Mouse (Mus musculus) liver, postnatal 0 days (tissue): ENCODE measurements around the gene 1190005I06Rik. TPM values are rescaled to one million over a fixed set of nuclear protein-coding genes. Genes with fewer than 3 reads are reported as not detected.

Experiments
- ATAC-seq: fragments of 200-750 bp; cut with Nextera tagmentation; 2 replicates; pipeline ENCODE4 v1.8.0; 2017; ENCODE audit warnings: mild to moderate bottlenecking, moderate library complexity
- DNase-seq: peaks from one replicate; pipeline ENCODE4 v3.0.0-alpha.2; 2016
- H3K27ac ChIP-seq: fragments of 300-500 bp; sonication (generic); 2 replicates; pipeline ENCODE4 v1.5.1; 2014; ENCODE audit warnings: antibody characterized with exemption, moderate library complexity, mild to moderate bottlenecking, low read depth
- H3K27me3 ChIP-seq: fragments of 300-500 bp; sonication (generic); 2 replicates; pipeline ENCODE4 v1.6.1; 2014; ENCODE audit warnings: low read length, control low read depth, mixed read lengths; ENCODE audit not compliant: insufficient read depth
- H3K36me3 ChIP-seq: fragments of 300-500 bp; sonication (generic); replicated peaks from 2 replicates; pipeline ENCODE4 v1.6.1; 2014; ENCODE audit warnings: mild to moderate bottlenecking, control low read depth, low read length, moderate library complexity, mixed read lengths; ENCODE audit not compliant: insufficient read depth
- H3K4me1 ChIP-seq: fragments of 300-500 bp; sonication (generic); 2 replicates; pipeline ENCODE4 v1.6.1; 2014; ENCODE audit warnings: antibody characterized with exemption, mild to moderate bottlenecking, control low read depth; ENCODE audit not compliant: insufficient read depth
- H3K4me2 ChIP-seq: fragments of 300-500 bp; sonication (generic); 2 replicates; pipeline ENCODE4 v1.6.1; 2014; ENCODE audit warnings: low read depth, mild to moderate bottlenecking, low read length, moderate library complexity, mixed read lengths
- H3K4me3 ChIP-seq: fragments of 300-500 bp; sonication (generic); 2 replicates; pipeline ENCODE4 v1.5.1; 2014; ENCODE audit warnings: low read depth, low read length
- H3K9ac ChIP-seq: fragments of 300-500 bp; sonication (generic); replicated peaks from 2 replicates; pipeline ENCODE4 v1.6.1; 2014; ENCODE audit warnings: mild to moderate bottlenecking, moderate library complexity
- H3K9me3 ChIP-seq: fragments of 300-500 bp; sonication (generic); 2 replicates; pipeline ENCODE4 v1.6.1; 2016; ENCODE audit warnings: mild to moderate bottlenecking, control low read depth, low read length, mixed read lengths
- CTCF ChIP-seq: sonication (generic); IDR thresholded peaks from 2 replicates; pipeline ENCODE4 v1.5.1; 2016; ENCODE audit warnings: antibody characterized with exemption, low read depth
- EP300 ChIP-seq: IDR thresholded peaks from 2 replicates; pipeline ENCODE4 v1.6.1; 2016; ENCODE audit warnings: antibody characterized with exemption, low read depth, mild to moderate bottlenecking
- WGBS: fragments of 180-500 bp; shearing (Covaris S2); extraction: QIAGEN DNeasy Blood & Tissue Kit; methylation state at CpG from one replicate; pipeline ENCODE4 v1.1.7; 2014; ENCODE audit not compliant: insufficient replicate concordance; 5-methylcytosine and 5-hydroxymethylcytosine counted together
- polyA plus RNA-seq: library from polyadenylated mRNA; unstranded; fragments of >200 nt; fragmentation: Nextera tagmentation; extraction: Ambion mirVana; gene quantifications from 2 replicates; pipeline ENCODE4 v1.2.1, GENCODE M21; 2015

The 1190005I06Rik gene
- polyA plus RNA-seq, 1 experiment from 2014 or later = 4.8 TPM

DNA sequence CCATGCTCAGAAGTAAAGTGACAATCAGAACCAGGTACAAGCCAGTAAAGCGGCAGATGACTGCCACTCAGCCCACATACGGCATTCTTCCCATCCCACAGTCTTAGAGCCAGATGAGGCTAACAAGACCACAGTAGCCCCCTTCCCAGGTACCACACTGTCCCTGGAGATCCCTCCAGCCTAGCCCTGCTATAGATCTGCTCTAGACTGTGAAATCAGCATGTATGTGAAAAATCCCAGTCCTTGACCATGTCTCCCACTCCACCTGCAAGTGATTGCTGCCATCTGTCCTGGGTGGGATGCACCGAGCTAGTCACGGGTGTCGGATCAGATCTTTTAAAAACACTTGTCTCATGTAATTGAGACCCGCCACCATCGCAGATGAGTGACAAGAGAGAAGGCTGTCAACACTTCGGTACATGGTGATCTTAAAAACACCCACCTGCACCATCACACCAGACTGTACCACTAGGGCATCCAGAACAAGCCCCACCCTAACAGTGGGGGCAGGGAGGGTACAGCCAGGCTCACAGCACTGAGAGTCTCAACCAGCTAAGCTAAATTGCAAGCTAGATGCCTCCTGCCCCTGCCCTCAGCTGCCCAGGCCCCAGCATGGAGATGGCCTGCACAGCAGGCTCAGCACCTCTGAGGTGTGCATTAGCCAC lies 67.0 kb downstream of the 1190005I06Rik start:
- no peak overlapping the region for H3K4me2 ChIP-seq
- ATAC-seq = no peak
- no peak overlapping the region for H3K9ac ChIP-seq
- peaks cover 68% of the 10 kb centered on the region for H3K36me3 ChIP-seq
- 93% methylated on average over 8 of the region's 8 CpGs for WGBS
- no peak overlapping the region for H3K27ac ChIP-seq
- no peak for DNase-seq
- TF ChIP-seq EP300 (no peak), CTCF (no peak)
- H3K4me3 ChIP-seq = no peak overlapping the region
- H3K27me3 ChIP-seq = no peaks in the 10 kb centered on the region
- no peaks in the 10 kb centered on the region for H3K9me3 ChIP-seq
- H3K4me1 ChIP-seq = peaks cover 5% of the 10 kb centered on the region; the same call in 1 of the 2 replicates

DNA sequence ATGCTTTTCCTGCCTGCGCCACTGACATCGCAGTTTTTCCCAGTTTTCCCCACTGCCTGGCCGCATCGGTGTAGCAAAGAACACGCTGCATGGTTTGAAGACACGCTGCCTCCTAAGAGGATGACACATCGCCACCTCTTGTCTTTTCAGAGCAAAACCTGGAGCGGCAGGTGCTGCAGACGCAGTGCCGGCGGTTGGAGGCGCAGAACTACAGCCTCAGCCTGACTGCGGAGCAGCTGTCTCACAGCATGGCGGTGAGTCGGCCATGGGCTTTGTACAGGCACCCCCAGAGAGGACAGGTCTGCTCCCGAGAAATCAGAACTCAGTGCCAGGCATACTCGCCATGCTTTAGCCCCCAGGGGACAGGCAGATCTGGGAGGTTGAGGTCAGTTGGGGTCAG lies 69.6 kb downstream of the 1190005I06Rik start:
- Histone ChIP-seq H3K4me1 (peaks cover 11% of the 10 kb centered on the region; the same call in 1 of the 2 replicates), H3K27me3 (no peaks in the 10 kb centered on the region), H3K4me3 (no peak overlapping the region), H3K9me3 (no peaks in the 10 kb centered on the region), H3K36me3 (peaks cover 89% of the 10 kb centered on the region), H3K9ac (no peak overlapping the region), H3K27ac (no peak overlapping the region), H3K4me2 (no peak overlapping the region)
- DNase-seq (no peak), ATAC-seq (no peak)
- TF ChIP-seq EP300 (no peak), CTCF (no peak)
- 95% methylated on average over 17 of the region's 17 CpGs for WGBS

DNA sequence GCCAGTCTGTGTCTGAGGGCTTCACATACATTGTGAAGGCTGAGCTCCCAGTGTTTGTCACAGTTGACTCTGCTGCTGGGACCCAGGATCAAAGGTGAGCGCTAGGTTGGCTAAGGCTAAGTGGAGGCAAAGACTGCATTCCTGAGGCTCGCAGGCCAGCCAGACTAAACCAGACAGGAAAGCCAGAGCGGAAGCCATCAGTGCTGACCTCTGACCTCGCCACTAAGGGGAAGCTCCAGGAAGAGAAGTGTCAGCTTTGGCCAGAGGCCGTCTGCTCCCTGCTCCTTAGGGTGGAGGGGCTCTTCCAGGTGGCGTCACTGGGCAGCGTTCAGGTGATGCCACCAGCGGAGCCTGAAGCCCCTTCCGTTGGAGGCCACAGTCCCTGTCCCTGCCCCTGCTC lies 71.6 kb downstream of the 1190005I06Rik start:
- H3K27ac ChIP-seq = no peak overlapping the region
- H3K9ac ChIP-seq = no peak overlapping the region
- peaks cover 11% of the 10 kb centered on the region; the same call in 1 of the 2 replicates for H3K4me1 ChIP-seq
- DNase-seq = no peak
- H3K36me3 ChIP-seq = peaks cover 99% of the 10 kb centered on the region
- no peaks in the 10 kb centered on the region for H3K27me3 ChIP-seq
- H3K4me2 ChIP-seq = no peak overlapping the region
- no peaks in the 10 kb centered on the region for H3K9me3 ChIP-seq
- TF ChIP-seq CTCF (no peak), EP300 (no peak)
- H3K4me3 ChIP-seq = no peak overlapping the region
- 0 out of 2 replicates have a peak, but pooled peaks have one; percentile 8 for ATAC-seq
- 69% methylated on average over 9 of the region's 9 CpGs for WGBS

GRCm38 (mm10) chr8:120574941-120575340 lies 72.5 kb downstream of the 1190005I06Rik start:
- 83% methylated on average over 19 of the region's 19 CpGs for WGBS
- Histone ChIP-seq H3K4me3 (no peak overlapping the region), H3K4me1 (peaks cover 11% of the 10 kb centered on the region), H3K27ac (no peak overlapping the region), H3K4me2 (no peak overlapping the region), H3K9me3 (no peaks in the 10 kb centered on the region), H3K27me3 (no peaks in the 10 kb centered on the region), H3K9ac (no peak overlapping the region), H3K36me3 (peaks cover 99% of the 10 kb centered on the region)
- TF ChIP-seq CTCF (no peak), EP300 (no peak)
- DNase-seq (no peak), ATAC-seq (no peak)

GRCm38 (mm10) chr8:120573866-120574265 lies 73.6 kb downstream of the 1190005I06Rik start:
- no peak overlapping the region for H3K9ac ChIP-seq
- no peak for ATAC-seq
- WGBS = 91% methylated on average over 11 of the region's 11 CpGs
- H3K4me3 ChIP-seq = no peak overlapping the region
- TF ChIP-seq EP300 = no peak
- no peak for TF ChIP-seq CTCF
- no peak for DNase-seq
- H3K36me3 ChIP-seq = peaks cover 100% of the 10 kb centered on the region
- H3K9me3 ChIP-seq = no peaks in the 10 kb centered on the region
- peaks cover 11% of the 10 kb centered on the region for H3K4me1 ChIP-seq
- no peak overlapping the region for H3K27ac ChIP-seq
- H3K4me2 ChIP-seq = no peak overlapping the region
- H3K27me3 ChIP-seq = no peaks in the 10 kb centered on the region

DNA sequence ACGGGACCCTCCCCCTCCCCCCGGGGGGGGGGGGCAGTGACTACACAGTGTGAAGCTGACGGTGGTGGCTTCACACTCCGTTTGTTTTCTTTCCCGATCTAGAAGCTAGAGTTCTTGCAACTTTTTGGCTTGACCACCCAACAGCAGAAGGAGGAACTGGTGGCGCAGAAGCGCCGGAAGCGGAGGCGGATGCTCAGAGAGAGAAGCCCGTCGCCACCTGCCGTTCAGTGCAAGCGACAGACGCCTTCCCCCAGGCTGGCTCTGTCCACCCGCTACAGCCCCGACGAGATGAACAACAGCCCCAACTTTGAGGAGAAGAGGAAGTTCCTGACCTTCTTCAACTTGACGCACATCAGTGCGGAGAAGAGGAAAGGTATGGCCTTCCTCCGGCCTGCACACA lies 74.9 kb downstream of the 1190005I06Rik start:
- Histone ChIP-seq H3K4me2 (no peak overlapping the region), H3K36me3 (peaks cover 100% of the 10 kb centered on the region), H3K4me3 (no peak overlapping the region), H3K27me3 (no peaks in the 10 kb centered on the region), H3K9ac (no peak overlapping the region), H3K9me3 (no peaks in the 10 kb centered on the region), H3K27ac (peak overlapping the region; percentile 77), H3K4me1 (peaks cover 11% of the 10 kb centered on the region)
- 72% methylated on average over 21 of the region's 21 CpGs for WGBS
- no peak for TF ChIP-seq EP300
- peak; percentile 52 for TF ChIP-seq CTCF
- DNase-seq (peak; percentile 65), ATAC-seq (0 out of 2 replicates have a peak, but pooled peaks have one; percentile 13)
